Mouse (Mus musculus) 3T3-L1 (cell line): ENCODE data around the gene Gsk3b.
"Not testable (repeated sequence)": the region's sequence is repeated elsewhere in the genome, so short reads cannot be mapped to it uniquely, and the experiment has no call there.

Experiments
- DNase-seq: peaks from one replicate; pipeline ENCODE4 v3.0.0-alpha.2; 2015; ENCODE audit warnings: low read depth, low spot score

Gene Gsk3b

GRCm38 (mm10) chr16:38189952-38190351 lies 101.2 kb downstream of the Gsk3b start:
- no peak for DNase-seq

- DNase-seq, result no peak
Observed at GRCm38 (mm10) chr16:38190531-38190930, 101.7 kb downstream of the Gsk3b start.

GRCm38 (mm10) chr16:38191460-38191859 lies 102.7 kb downstream of the Gsk3b start:
- DNase-seq, result no peak

GRCm38 (mm10) chr16:38192640-38193039 lies 103.8 kb downstream of the Gsk3b start:
- no peak for DNase-seq

- DNase-seq, result peak; percentile 79
Observed at GRCm38 (mm10) chr16:38197299-38197698, 108.5 kb downstream of the Gsk3b start.

- DNase-seq, result no peak
Observed at GRCm38 (mm10) chr16:38205272-38205671, 116.5 kb downstream of the Gsk3b start.

GRCm38 (mm10) chr16:38222491-38222890 lies 133.7 kb downstream of the Gsk3b start:
- not testable (repeated sequence) for DNase-seq

- DNase-seq, result no peak
Observed at GRCm38 (mm10) chr16:38236936-38237585, 148.3 kb downstream of the Gsk3b start.

GRCm38 (mm10) chr16:38239729-38240128 lies 150.9 kb downstream of the Gsk3b start:
- peak; percentile 65 for DNase-seq

- no peak for DNase-seq
Observed at GRCm38 (mm10) chr16:38240167-38240566, 151.4 kb downstream of the Gsk3b start.

- peak; percentile 77 for DNase-seq
Observed at GRCm38 (mm10) chr16:38244111-38244510, 155.3 kb downstream of the Gsk3b start.

GRCm38 (mm10) chr16:38245379-38245778 lies 156.6 kb downstream of the Gsk3b start:
- DNase-seq, result peak; percentile 45

GRCm38 (mm10) chr16:38245849-38246585 lies 157.2 kb downstream of the Gsk3b start:
- DNase-seq, result peak; percentile 69

- peak; percentile 67 for DNase-seq
Observed at GRCm38 (mm10) chr16:38248331-38248961, 159.6 kb downstream of the Gsk3b start.

- no peak for DNase-seq
Observed at GRCm38 (mm10) chr16:38250467-38250866, 161.7 kb downstream of the Gsk3b start.

- no peak for DNase-seq
Observed at GRCm38 (mm10) chr16:38254001-38254400, 165.2 kb downstream of the Gsk3b start.

GRCm38 (mm10) chr16:38255107-38255506 lies 166.3 kb downstream of the Gsk3b start:
- DNase-seq, result no peak

GRCm38 (mm10) chr16:38255927-38256326 lies 167.1 kb downstream of the Gsk3b start:
- no peak for DNase-seq

- DNase-seq, result no peak
Observed at GRCm38 (mm10) chr16:38271601-38272000, 182.8 kb downstream of the Gsk3b start.

- DNase-seq, result no peak
Observed at GRCm38 (mm10) chr16:38272483-38272882, 183.7 kb downstream of the Gsk3b start.

GRCm38 (mm10) chr16:38274737-38275136 lies 185.9 kb downstream of the Gsk3b start:
- DNase-seq, result no peak

GRCm38 (mm10) chr16:38279794-38280193 lies 191.0 kb downstream of the Gsk3b start:
- DNase-seq, result no peak

GRCm38 (mm10) chr16:38280951-38281350 lies 192.2 kb downstream of the Gsk3b start:
- no peak for DNase-seq
